Mouse (Mus musculus) hindbrain, embryonic 14.5 days (tissue): ENCODE results near the gene Csmd2. TPM values are rescaled to one million over a fixed set of nuclear protein-coding genes. Genes with fewer than 3 reads are reported as not detected.
"Not testable (repeated sequence)": the region's sequence is repeated elsewhere in the genome, so short reads cannot be mapped to it uniquely, and the experiment has no call there.

ENCODE experiments used
- ATAC-seq: fragments of 200-750 bp; cut with Nextera tagmentation; 2 replicates; pipeline ENCODE4 v1.8.0; 2017; ENCODE audit warnings: moderate number of reproducible peaks, mild to moderate bottlenecking, moderate TSS enrichment, moderate library complexity; ENCODE audit not compliant: low FRiP score
- DNase-seq: peaks from one replicate; pipeline ENCODE4 v3.0.0-alpha.2; 2015; ENCODE audit warnings: low spot score
- H3K27ac ChIP-seq: fragments of 300-500 bp; sonication (generic); 2 replicates; pipeline ENCODE4 v1.5.1; 2014; ENCODE audit warnings: mild to moderate bottlenecking, moderate library complexity
- H3K27me3 ChIP-seq: fragments of 300-500 bp; sonication (generic); 2 replicates; pipeline ENCODE4 v1.6.1; 2014; ENCODE audit warnings: mild to moderate bottlenecking, low read length, mixed read lengths; ENCODE audit not compliant: control insufficient read depth, insufficient read depth
- H3K36me3 ChIP-seq: fragments of 300-500 bp; sonication (generic); replicated peaks from 2 replicates; pipeline ENCODE4 v1.6.1; 2014; ENCODE audit not compliant: control insufficient read depth, insufficient read depth
- H3K4me1 ChIP-seq: fragments of 300-500 bp; sonication (generic); replicated peaks from 2 replicates; pipeline ENCODE4 v1.6.1; 2014; ENCODE audit warnings: antibody characterized with exemption, low read length, mixed read lengths; ENCODE audit not compliant: control insufficient read depth, insufficient read depth
- H3K4me2 ChIP-seq: fragments of 300-500 bp; sonication (generic); replicated peaks from 2 replicates; pipeline ENCODE4 v1.6.1; 2014; ENCODE audit warnings: mild to moderate bottlenecking, moderate library complexity
- H3K4me3 ChIP-seq: fragments of 300-500 bp; sonication (generic); replicated peaks from 2 replicates; pipeline ENCODE4 v1.5.1; 2014; ENCODE audit warnings: mild to moderate bottlenecking, low read length
- H3K9ac ChIP-seq: fragments of 300-500 bp; sonication (generic); 2 replicates; pipeline ENCODE4 v1.6.1; 2014
- H3K9me3 ChIP-seq: fragments of 300-500 bp; sonication (generic); 2 replicates; pipeline ENCODE4 v1.6.1; 2016; ENCODE audit warnings: low read length; ENCODE audit not compliant: control insufficient read depth
- WGBS: fragments of 180-500 bp; shearing (Covaris S2); extraction: QIAGEN DNeasy Blood & Tissue Kit; methylation state at CpG from one replicate; pipeline ENCODE4 v1.1.7; 2014; 5-methylcytosine and 5-hydroxymethylcytosine counted together
- polyA plus RNA-seq: library from polyadenylated mRNA; unstranded; fragments of >200 nt; fragmentation: Nextera tagmentation; extraction: Ambion mirVana; gene quantifications from 2 replicates; pipeline ENCODE4 v1.2.1, GENCODE M21; 2014

Csmd2 gene
- polyA plus RNA-seq, 1 experiment from 2014 or later = 8.3 TPM

GRCm38 (mm10) chr4:128593286-128593685 is 605.6 kb downstream of the Csmd2 start:
- WGBS = 95% methylated on average over 4 of the region's 4 CpGs
- Histone ChIP-seq H3K9me3 (no peaks in the 10 kb centered on the region), H3K9ac (no peak overlapping the region), H3K4me1 (no peaks in the 10 kb centered on the region), H3K27me3 (no peaks in the 10 kb centered on the region), H3K4me2 (no peak overlapping the region), H3K36me3 (peaks cover 40% of the 10 kb centered on the region), H3K27ac (no peak overlapping the region), H3K4me3 (no peak overlapping the region)
- DNase-seq = no peak
- no peak for ATAC-seq

DNA sequence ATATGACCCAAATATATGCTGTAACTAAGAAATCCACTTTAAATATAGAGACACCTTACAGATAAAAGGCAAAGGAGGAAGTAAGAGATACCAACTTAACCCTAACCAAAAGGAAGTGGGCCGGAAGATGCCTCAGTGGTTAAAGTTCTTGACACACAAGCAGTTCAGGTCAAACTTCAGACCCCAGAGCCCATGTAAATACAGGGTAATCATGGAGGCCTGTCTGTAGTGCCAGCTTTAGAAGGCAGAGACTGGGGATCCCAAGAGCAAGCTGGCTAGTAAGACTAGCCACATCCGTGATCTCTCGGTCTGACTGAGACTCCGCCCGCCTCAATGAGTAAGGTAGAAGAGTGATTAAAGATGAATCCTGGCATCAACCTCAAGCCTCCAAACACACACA is 606.4 kb downstream of the Csmd2 start:
- Histone ChIP-seq H3K4me1 (no peaks in the 10 kb centered on the region), H3K27me3 (no peaks in the 10 kb centered on the region), H3K36me3 (peaks cover 32% of the 10 kb centered on the region), H3K27ac (no peak overlapping the region), H3K4me3 (no peak overlapping the region), H3K4me2 (no peak overlapping the region), H3K9me3 (no peaks in the 10 kb centered on the region), H3K9ac (no peak overlapping the region)
- ATAC-seq = no peak
- DNase-seq = no peak
- WGBS = 95% methylated on average over 5 of the region's 5 CpGs

DNA sequence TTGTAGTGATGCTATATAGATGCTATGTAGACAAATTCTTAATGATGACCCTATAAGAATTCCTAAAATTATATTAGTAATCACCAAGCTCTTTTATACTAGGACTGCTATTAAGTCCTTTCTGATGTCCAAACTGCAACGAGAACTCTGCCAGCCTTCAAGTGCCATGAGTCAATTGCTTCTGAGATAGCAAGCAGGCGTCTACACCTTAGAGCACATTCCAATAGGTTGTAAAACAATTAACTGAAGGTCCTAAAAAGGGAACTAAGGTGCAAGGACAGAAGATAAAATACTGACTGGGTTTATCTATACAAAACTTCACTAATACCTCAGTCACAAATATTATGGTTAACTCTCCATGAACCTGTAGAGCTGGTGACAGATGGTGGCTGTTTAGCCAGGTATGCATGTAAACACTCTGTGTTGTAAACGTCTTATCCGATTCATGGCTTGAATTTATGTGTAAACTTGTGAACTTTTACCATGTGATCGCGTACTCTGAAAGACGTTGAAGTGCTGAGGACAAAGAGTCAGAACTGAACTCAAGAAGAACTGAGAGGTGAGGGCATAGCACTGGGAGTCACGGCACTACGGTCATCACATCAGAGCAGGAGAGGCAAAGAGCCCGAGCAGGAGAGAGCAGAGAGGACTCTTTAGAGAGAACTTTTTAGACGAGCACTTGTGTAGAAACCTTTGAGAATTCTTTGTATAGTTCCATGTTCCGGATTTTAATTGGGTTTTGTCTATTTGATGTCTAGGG is 610.3 kb downstream of the Csmd2 start:
- DNase-seq = no peak
- Histone ChIP-seq H3K27ac (no peak overlapping the region), H3K4me2 (no peak overlapping the region), H3K4me3 (no peak overlapping the region), H3K9ac (no peak overlapping the region), H3K4me1 (no peaks in the 10 kb centered on the region), H3K36me3 (peaks cover 19% of the 10 kb centered on the region), H3K9me3 (peaks cover 6% of the 10 kb centered on the region; the same call in 1 of the 2 replicates), H3K27me3 (no peaks in the 10 kb centered on the region)
- no peak for ATAC-seq
- WGBS = 96% methylated on average over 12 of the region's 12 CpGs

- Histone ChIP-seq H3K27ac (no peak overlapping the region), H3K9ac (no peak overlapping the region), H3K4me2 (no peak overlapping the region), H3K9me3 (no peaks in the 10 kb centered on the region), H3K27me3 (no peaks in the 10 kb centered on the region), H3K4me3 (no peak overlapping the region), H3K4me1 (peaks cover 14% of the 10 kb centered on the region), H3K36me3 (peaks cover 28% of the 10 kb centered on the region)
- no peak for DNase-seq
- 94% methylated on average over 7 of the region's 7 CpGs for WGBS
- no peak for ATAC-seq
Observed at GRCm38 (mm10) chr4:128606586-128606985, 618.9 kb downstream of the Csmd2 start.

DNA sequence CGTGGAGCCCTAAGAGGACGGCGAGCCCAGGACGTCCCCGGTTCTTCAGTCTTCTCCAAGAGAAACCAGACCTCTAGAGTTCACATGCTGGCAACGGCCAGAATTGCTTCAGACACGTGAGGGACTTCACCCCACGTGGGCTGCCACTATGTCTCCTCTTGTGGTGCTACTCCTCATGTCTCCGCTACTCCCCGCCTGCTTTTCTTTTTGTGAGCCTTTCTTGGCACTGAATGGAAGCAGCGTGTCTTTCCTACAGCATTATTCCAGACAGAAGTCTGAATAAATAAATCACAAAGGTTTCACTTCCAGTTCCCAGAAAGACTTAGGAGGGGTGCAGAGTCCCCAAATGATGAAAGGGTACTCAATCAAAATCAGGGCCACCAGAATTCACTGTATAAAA is 620.0 kb downstream of the Csmd2 start:
- Histone ChIP-seq H3K4me3 (no peak overlapping the region), H3K9ac (no peak overlapping the region), H3K4me1 (peaks cover 14% of the 10 kb centered on the region), H3K27ac (no peak overlapping the region), H3K4me2 (no peak overlapping the region), H3K9me3 (no peaks in the 10 kb centered on the region), H3K36me3 (peaks cover 19% of the 10 kb centered on the region), H3K27me3 (no peaks in the 10 kb centered on the region)
- 81% methylated on average over 11 of the region's 11 CpGs for WGBS
- ATAC-seq (no peak), DNase-seq (no peak)

DNA sequence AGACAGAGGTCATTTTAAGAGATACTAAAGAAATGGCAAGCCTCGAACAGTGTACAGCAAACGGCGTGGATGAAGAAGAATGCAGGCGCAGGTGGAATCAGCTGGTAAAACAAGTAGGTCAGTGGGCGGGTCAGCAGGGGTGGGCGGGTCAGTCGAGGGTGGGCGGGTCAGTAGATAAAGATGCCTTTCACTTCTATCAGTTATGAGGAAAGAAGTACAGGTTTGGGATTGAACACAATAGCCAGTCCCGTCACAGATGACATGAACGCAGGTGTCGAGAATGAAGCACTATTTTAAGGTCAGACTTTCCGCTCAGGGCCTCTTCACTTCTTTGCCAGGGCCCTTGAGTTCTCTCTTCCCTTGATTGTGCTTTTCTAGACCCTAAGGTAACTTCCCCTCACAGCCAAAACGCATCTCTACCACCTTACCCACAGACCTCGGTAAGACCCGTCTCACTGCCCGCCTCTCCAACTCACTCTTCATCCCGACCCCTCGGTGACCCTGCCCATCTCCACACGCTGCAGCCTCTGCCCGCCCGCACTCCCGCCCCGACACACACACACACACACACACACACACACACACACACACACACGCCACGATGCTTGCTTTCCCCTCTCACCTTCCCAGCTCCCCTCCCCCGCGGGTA is 621.7 kb downstream of the Csmd2 start:
- 11% methylated on average over 25 of the region's 27 CpGs for WGBS
- Histone ChIP-seq H3K9ac (peak overlapping the region; percentile 55), H3K36me3 (peaks cover 1% of the 10 kb centered on the region), H3K4me3 (peak overlapping the region; percentile 49), H3K27me3 (no peaks in the 10 kb centered on the region), H3K9me3 (no peaks in the 10 kb centered on the region), H3K27ac (no peak overlapping the region), H3K4me2 (peak overlapping the region; percentile 61), H3K4me1 (peaks cover 14% of the 10 kb centered on the region)
- ATAC-seq (no peak), DNase-seq (no peak)

- H3K9ac ChIP-seq = peak within 1 kb of the TSS; percentile 55
- H3K27me3 ChIP-seq = no peaks in the 10 kb centered on the region
- H3K36me3 ChIP-seq = no peaks in the 10 kb centered on the region
- 0% methylated on average over 24 of the region's 24 CpGs for WGBS
- no peak within 1 kb of the TSS for H3K27ac ChIP-seq
- H3K4me2 ChIP-seq = peak within 1 kb of the TSS; percentile 61
- peaks cover 14% of the 10 kb centered on the region for H3K4me1 ChIP-seq
- ATAC-seq (peak; percentile 98), DNase-seq (peak; percentile 97)
- H3K9me3 ChIP-seq = no peaks in the 10 kb centered on the region
- H3K4me3 ChIP-seq = peak within 1 kb of the TSS; percentile 49
Observed at GRCm38 (mm10) chr4:128609925-128610402, 622.3 kb downstream of the Csmd2 start, which contains the start of gene Zscan20. Zscan20 (minus strand) TSS chr4:128610098.

DNA sequence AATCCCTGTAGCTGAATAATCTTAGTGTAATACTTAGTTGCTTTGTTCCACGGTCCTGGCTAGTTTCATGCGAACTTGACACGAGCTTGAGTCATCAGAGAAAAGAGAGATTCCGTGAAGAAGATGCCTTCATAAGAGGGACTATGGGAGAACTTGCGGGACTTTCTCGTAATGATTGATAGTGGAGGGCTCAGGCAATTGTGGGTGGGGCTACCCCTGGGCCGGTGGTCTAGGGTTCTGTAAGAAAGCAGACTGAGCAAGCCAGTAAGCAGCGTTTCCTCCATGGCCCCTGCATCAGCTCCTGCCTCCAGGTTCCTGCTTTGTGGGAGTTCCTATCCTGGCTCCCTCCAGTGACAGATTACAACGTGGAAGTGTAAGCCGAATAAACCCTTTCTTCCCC is 623.0 kb downstream of the Csmd2 start:
- Histone ChIP-seq H3K36me3 (no peaks in the 10 kb centered on the region), H3K4me3 (no peak overlapping the region), H3K4me2 (peak overlapping the region; percentile 61), H3K9me3 (no peaks in the 10 kb centered on the region), H3K27ac (no peak overlapping the region), H3K27me3 (no peaks in the 10 kb centered on the region), H3K4me1 (peaks cover 14% of the 10 kb centered on the region), H3K9ac (no peak overlapping the region)
- ATAC-seq = no peak
- DNase-seq = no peak
- 27% methylated on average over 10 of the region's 10 CpGs for WGBS

DNA sequence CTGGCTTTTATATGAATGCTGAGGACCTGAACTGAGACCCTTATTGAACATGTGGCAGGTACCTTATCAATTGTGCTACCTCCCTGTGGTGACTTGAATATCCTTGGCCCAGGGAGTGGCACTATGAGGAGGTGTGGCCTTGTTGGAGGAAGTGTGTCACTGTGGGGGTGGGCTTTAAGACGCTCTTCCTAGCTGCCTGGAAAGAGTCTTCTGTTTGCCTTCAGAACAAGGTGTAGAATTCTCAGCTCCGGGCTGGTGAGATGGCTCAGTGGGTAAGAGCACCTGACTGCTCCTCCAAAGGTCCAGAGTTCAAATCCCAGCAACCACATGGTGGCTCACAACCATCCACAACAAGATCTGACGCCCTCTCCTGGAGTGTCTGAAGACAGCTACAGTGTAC is 624.1 kb downstream of the Csmd2 start:
- H3K4me1 ChIP-seq = peaks cover 14% of the 10 kb centered on the region
- not testable (repeated sequence) for H3K9ac ChIP-seq, H3K9me3 ChIP-seq, H3K27me3 ChIP-seq, DNase-seq, H3K4me3 ChIP-seq, H3K36me3 ChIP-seq, ATAC-seq, H3K4me2 ChIP-seq, H3K27ac ChIP-seq
- WGBS = 87% methylated on average over 3 of the region's 3 CpGs
